Mouse (Mus musculus) right cerebral cortex, postnatal 10 days (tissue): ENCODE results near the gene Pik3r2.

Experiments used
- DNase-seq, 2 experiments: peaks; one replicate each; pipeline ENCODE4 v3.0.0; 2021; ENCODE audit warnings: low spot score in 2 of 2

Pik3r2 gene

GRCm38 (mm10) chr8:70801156-70801555 is 24.6 kb upstream of the Pik3r2 start:
- peak; percentile 68 to 81 for DNase-seq

DNA sequence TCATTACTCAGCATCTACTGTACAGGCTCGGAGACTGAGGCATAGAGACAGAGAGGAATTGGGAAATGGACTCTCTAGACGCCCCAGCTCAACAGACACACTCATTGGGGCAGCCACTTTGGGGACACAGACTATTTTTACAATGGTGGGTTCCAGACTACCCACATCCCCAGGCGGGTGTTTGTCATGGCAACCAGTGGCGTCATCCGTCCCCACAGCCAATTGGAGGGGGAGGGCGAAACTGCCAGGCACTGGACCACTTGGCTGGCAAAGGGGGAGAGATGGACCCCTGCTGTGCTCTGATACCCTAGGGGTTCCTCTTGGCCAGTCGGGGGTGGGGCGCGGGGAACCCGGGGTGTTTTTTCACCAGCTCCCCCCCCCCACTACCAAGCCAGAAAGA is 24.1 kb upstream of the Pik3r2 start:
- peak; percentile 79 to 85 for DNase-seq

GRCm38 (mm10) chr8:70798281-70798680 is 21.8 kb upstream of the Pik3r2 start:
- peak in 1 of 2 experiments; percentile 70 for DNase-seq

DNA sequence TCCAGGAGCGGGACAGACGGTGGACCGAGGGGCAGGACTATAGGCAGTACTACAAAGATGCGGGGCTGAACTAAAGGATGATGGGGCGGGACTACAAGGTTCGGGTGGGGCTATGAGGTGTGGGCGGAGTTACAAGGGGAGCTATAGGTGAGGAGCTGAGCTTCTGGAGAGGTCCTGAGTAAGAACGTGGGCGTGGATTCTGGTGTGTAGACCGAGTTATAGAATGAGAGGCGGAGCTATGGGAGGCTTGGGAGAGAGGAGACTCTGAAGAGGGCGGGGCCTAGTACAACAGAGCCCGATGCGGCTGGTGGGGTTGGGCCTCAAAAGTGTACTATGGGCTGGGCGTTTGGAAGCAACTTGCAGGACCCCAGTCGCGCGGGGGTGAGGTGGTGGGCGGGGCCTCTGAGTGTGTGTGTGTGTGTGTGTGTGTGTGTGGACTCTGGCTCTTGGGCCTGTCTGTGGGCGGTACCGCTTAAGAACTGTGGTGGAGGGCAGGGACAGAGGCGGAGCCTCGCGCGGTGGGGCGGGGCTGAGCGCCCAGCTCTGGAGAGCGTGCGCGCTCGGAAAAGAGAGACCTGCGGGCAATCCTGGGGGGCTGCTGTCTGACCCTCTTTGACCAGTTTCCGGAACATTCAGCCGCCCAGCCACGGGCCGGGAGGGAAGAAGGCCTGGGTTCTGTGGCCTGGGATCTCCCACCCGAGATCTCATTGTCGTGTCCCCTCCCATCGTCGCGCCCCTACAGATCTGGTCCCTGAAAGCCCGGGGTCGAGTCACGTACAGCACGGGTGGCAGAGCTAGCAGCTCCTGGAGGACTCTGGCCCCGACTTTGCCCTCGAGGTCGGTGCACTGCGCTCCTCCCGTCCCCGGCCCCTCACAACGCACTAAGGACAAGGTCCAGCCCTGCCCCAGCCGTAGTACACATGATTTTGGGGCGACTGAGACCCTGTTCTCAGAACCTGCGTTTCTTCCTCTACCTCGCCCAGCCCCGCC is 20.9 kb upstream of the Pik3r2 start:
- DNase-seq = peak; percentile 94 to 96

- no peak for DNase-seq
Observed at GRCm38 (mm10) chr8:70796403-70797080, 20.0 kb upstream of the Pik3r2 start.

DNA sequence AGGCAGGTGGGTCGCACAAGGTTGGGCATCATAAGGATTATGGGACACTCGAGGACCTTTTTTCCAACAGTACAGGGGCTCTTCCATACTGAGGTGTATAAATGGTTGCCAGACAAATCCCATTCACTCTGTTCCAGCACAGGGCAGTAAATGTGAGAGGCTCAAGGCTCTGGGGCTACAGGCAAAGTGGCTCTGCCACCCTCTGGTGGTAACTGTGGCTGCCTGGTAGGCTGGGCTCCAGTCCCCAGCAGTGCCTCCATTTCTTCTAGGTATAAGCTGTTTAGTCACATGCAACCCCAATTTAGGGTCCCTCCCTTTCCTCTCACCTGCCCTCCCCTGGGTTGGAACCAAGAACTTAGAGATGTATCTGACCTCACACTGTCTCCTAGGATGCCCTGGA is 18.9 kb upstream of the Pik3r2 start:
- no peak for DNase-seq

DNA sequence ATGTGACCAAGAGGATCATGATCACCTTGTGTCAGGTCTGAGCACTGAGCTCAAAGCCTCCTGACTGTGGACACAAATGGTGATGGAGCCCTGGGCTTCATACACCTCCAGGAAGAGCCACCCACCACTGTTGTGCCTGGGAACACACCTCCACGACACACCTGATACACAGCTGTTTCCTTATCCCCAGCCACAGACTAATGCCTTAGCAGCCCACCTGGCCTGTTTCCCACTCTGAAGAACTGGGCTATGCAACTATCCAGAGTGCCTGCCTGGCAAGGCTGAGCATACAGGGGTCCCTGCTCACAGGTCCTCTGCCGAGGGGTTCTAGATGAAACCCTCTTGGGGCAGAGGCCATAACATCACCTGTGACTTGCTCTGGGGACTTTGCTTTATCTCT is 17.7 kb upstream of the Pik3r2 start:
- DNase-seq = peak in 1 of 2 experiments; percentile 42

- peak in 1 of 2 experiments; percentile 86 for DNase-seq
Observed at GRCm38 (mm10) chr8:70792700-70793099, 16.2 kb upstream of the Pik3r2 start.

DNA sequence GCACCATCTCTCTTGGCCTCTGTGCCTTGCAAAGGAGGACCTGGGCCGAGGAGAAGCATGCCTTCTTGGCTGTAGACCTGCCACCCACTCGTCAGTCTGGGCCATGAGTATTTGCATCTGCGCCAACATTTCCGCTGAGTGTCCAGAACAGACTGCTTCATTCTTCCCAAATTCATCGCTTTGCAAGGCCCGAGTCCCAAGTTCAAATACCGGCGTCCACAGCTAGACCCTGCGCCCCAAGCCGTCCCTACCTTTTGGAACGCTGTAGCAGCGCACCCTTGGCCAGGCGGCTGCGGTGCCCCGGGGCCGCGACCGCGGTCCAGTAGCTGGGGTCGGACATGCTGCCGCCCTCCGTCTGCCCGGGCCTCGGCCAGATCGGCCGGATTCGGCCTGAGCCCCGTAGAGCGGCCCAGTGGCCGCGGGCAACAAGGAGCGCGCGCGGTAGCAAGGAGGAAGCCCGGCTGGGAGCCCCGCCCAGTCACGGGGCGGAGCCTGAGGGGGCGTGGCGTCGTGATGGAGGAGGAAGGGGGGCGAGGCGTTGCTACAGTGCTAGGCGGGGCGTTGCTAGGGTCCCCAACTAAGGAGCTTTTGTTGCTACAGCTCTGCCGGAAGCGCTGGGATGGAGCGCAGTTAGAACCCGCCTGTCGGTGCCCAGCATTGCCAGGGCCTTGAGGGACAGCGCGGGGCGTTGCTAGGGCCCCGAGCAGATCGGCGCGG is 15.6 kb upstream of the Pik3r2 start:
- peak; percentile 98 for DNase-seq

DNA sequence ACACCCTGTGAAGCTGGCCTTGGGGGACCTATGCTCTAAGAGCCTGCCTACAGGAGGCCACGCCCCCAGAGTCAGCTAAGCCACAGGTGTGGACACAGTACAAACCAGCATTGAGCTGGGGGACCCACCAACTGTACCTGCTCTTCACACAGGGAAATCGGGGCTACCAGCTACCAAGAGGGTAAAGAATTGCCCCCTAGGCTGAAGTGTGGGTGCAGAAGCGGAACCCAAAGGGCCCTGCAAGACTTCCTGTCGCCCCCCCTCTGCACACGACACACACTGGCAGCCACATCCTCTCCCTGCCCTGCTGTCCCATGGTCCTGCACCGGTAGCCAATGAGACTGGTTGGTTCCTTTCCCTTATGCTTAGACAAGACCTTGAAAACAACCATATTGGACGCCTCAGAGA is 14.8 kb upstream of the Pik3r2 start:
- DNase-seq = no peak

DNA sequence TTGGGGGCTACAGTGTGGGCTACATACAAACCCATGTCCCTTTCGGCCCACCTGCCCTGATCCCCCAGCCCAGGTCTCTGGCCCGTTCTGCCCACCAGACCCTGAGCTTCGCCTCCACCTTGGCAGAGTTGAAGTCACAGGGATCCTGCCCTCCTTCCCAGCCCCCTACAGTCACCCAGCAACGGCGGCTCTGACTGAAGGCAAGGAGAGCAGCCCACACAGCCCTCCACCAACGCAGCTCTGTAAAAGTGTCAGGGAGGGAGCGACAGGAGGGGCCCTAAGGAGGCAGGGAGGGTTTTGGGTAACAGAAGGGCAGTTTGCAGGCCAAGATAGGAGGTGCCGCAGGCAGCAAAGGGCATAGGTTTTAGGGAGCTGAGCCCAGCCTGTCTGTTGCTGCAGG is 14.3 kb upstream of the Pik3r2 start:
- no peak for DNase-seq

- no peak for DNase-seq
Observed at GRCm38 (mm10) chr8:70789046-70789445, 12.5 kb upstream of the Pik3r2 start.

DNA sequence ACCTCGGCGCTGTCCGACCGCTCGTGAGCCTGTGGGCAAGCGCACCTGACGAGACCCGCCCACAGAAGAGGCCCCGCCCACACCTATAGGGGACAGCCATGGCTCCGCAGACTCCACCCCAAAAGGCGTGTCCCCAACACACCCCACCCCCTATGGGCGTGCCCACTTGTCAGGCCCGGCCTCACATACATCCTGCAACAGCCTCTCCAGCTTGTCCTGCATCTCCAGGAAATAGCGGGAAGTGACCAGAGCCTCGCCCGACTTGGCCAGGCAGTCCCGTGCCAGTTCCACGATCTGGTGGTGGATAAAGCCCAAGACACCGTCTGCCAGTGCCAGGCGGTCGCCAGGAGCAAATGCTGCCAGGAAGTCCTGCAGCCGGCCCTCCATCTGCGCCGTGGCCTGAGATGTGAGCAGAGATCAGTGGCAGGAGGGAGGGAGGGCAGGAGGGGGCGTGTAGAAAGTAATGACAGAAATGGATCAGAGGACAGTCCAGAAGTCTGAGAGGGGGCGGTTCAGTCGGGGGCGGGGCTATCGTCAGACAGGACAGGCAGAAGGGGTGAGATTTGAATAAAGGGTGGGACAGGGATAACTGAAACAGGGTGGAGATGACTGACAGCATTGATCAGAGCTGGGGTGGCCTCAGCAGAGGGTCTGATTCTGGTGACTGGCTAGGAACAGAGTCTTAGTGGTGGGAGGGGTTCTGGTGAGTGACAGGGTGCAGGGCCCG is 11.6 kb upstream of the Pik3r2 start:
- no peak for DNase-seq

GRCm38 (mm10) chr8:70787051-70787445 is 10.5 kb upstream of the Pik3r2 start:
- no peak for DNase-seq

DNA sequence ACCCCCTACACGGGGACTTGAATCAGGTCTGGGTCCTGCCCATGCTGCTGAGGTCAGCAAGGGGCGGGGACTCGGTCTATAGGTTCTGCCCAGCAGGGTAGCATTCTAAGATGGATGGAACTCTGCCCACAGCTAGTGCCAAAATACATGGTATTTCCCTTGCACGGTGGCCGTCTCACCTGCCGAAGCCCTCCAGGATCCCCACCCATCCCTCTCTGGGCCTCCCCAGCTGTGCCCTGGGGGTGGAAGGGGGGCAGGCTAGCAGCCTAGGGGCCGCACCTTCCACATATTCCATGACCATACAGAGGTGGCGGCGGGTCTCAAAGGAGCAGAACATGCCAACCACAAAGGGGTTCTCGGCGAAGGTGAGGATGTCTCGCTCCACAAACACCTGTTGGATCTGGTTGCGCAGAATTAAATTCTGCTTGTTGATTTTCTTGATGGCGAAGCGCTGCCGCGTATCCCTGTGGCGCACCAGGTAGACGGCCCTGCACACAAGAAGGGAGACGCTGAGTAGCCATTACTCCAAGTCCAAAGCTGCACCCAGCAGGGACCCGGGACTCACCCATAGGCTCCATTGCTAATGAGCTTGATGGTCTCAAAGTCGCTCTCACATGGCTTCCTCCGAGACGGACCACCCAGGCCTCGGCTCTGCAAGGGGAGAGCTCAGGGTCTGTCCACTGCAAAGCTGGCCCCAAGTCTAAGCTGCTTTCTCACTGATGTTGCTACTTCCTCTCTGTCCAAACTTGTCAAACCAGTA is 10.0 kb upstream of the Pik3r2 start:
- DNase-seq = no peak

DNA sequence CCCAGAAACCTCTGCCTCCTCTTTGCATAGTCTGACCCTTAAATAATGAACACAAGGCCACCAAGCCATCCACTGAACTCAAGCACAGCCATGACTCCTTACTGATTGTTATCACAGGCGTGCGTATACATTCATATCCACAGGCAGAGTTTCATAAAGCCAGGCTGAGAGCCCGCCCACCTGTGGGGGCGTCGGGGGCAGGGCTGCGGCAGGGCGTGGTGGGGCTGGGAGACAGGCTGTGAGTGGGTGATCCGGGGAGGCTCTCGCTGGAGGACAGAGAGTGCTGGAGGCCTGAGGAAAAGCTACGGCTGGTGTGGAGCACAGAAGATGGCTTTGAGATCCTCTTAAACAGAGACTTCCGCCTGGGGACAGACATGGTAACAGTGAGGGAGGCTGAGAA is 3.6 kb upstream of the Pik3r2 start:
- DNase-seq = no peak

- DNase-seq = peak in 1 of 2 experiments; percentile 63
Observed at GRCm38 (mm10) chr8:70775851-70776495, 540 bp downstream of the Pik3r2 start.

- DNase-seq = no peak
Observed at GRCm38 (mm10) chr8:70775227-70775626, 1.3 kb downstream of the Pik3r2 start.

GRCm38 (mm10) chr8:70774740-70775139 is 1.8 kb downstream of the Pik3r2 start:
- DNase-seq = no peak

DNA sequence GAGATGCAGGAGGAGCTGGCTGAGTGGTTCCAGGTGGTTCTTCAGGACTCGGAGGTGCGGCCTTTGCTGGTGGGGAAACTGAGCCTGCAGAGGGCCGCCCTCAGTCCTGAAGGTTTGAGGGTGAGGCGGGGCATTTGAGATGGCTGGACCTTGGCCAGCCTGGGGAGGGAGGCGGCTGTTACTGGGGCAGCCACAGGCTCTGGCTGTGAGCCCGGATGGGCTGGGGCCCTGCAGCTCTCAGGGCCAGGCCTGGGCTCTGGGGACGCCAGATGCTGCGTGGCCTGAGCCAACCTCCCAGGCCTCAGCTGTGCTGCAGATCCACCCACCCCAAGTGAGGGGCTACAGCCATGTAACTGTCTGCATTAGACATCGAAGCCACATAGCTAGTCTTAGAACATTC is 2.7 kb downstream of the Pik3r2 start:
- peak; percentile 85 to 89 for DNase-seq
